Mouse (Mus musculus) bone marrow, adult 2 months (tissue): ENCODE measurements around the gene Abcf2.

Experiments used
- CTCF ChIP-seq: fragments of 200-500 bp; IDR thresholded peaks from 2 replicates; pipeline ENCODE4 v1.5.1; 2011; ENCODE audit warnings: low read length, control low read depth; ENCODE audit not compliant: control insufficient read depth, insufficient read depth
- POLR2A ChIP-seq: fragments of 200-500 bp; IDR thresholded peaks from 2 replicates; pipeline ENCODE4 v1.6.1; 2011; ENCODE audit warnings: low read depth, mild to moderate bottlenecking, control low read depth, low read length, borderline replicate concordance; ENCODE audit not compliant: control insufficient read depth

GRCm38 (mm10) chr5:24589511-24590500, 12.5 kb upstream of the Abcf2 start:
- no peak for TF ChIP-seq CTCF
- no peak for TF ChIP-seq POLR2A
